10 mouse cellular contexts compared by ENCODE assay signal in the genomic region with DNA sequence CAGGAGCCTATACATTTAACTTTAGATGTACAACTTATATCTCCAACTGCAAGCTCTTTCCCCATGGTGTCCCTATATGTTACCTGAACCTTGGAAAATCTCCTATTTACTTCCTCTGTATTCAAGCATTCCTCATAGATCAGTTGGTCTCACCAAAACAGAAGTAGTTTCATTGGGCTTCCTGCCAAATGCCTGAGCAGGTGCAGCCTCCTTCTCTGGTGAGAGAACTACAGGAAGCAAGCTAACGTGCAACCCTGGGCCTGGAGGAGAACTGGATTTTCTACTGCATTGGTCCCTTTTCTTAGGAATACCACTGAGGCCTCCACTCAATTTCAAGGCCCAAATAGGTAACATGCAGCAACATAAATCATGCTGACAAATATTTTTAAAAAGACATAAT.
"Had no signal": no experiment of that assay in that cellular context is flagged by ENCODE, and none has a peak within 500 bp of the region (broad histone marks: within the 10 kb centered on the region; RNA-seq: fewer than 3 reads in every experiment).

No protein-coding gene starts in this region.

- DNase-seq: kidney, adult 11 months; kidney, postnatal 14 days; layer of hippocampus, adult 9-11 months; layer of hippocampus, postnatal 36 days; midbrain, embryonic 14.5 days; retina, postnatal 1 day; right cerebral cortex, postnatal 4 days; spleen, adult 18-20 months; thymus, postnatal 36 days had no signal

- ATAC-seq: liver, embryonic 12.5 days had no signal
